Mouse (Mus musculus) midbrain, embryonic 12.5 days (tissue): Measurements from ENCODE around the gene Xlr5c. TPM values are rescaled to one million over a fixed set of nuclear protein-coding genes. Genes with fewer than 3 reads are reported as not detected.
"Not testable (repeated sequence)": the region's sequence is repeated elsewhere in the genome, so short reads cannot be mapped to it uniquely, and the experiment has no call there.

Experiments used
- ATAC-seq: fragments of 200-750 bp; cut with Nextera tagmentation; 2 replicates; pipeline ENCODE4 v1.8.0; 2017; ENCODE audit warnings: low read depth, moderate TSS enrichment, moderate library complexity; ENCODE audit not compliant: low FRiP score
- H3K27ac ChIP-seq: fragments of 300-500 bp; sonication (generic); replicated peaks from 2 replicates; pipeline ENCODE4 v1.5.1; 2016; ENCODE audit warnings: mild to moderate bottlenecking
- H3K27me3 ChIP-seq: fragments of 300-500 bp; sonication (generic); 2 replicates; pipeline ENCODE4 v1.6.1; 2016; ENCODE audit warnings: mild to moderate bottlenecking
- H3K36me3 ChIP-seq: fragments of 300-500 bp; sonication (generic); 2 replicates; pipeline ENCODE4 v1.6.1; 2016
- H3K4me1 ChIP-seq: fragments of 300-500 bp; sonication (generic); 2 replicates; pipeline ENCODE4 v1.6.1; 2016
- H3K4me2 ChIP-seq: fragments of 300-500 bp; sonication (generic); replicated peaks from 2 replicates; pipeline ENCODE4 v1.6.1; 2016; ENCODE audit warnings: mild to moderate bottlenecking, moderate library complexity
- H3K4me3 ChIP-seq: fragments of 300-500 bp; sonication (generic); 2 replicates; pipeline ENCODE4 v1.5.1; 2016; ENCODE audit warnings: mild to moderate bottlenecking
- H3K9ac ChIP-seq: fragments of 300-500 bp; sonication (generic); replicated peaks from 2 replicates; pipeline ENCODE4 v1.6.1; 2016; ENCODE audit warnings: mild to moderate bottlenecking, moderate library complexity
- H3K9me3 ChIP-seq: fragments of 300-500 bp; sonication (generic); 2 replicates; pipeline ENCODE4 v1.6.1; 2016; ENCODE audit warnings: mild to moderate bottlenecking
- WGBS: fragments of 180-500 bp; shearing (Covaris S2); methylation state at CpG from one replicate; pipeline ENCODE4 v1.1.7; 2016; 5-methylcytosine and 5-hydroxymethylcytosine counted together
- polyA plus RNA-seq: library from polyadenylated mRNA; unstranded; fragments of >200 nt; fragmentation: Nextera tagmentation; extraction: Ambion mirVana; gene quantifications from 2 replicates; pipeline ENCODE4 v1.2.1, GENCODE M21; 2016

The Xlr5c gene
- polyA plus RNA-seq = not detected in 2 replicates

DNA sequence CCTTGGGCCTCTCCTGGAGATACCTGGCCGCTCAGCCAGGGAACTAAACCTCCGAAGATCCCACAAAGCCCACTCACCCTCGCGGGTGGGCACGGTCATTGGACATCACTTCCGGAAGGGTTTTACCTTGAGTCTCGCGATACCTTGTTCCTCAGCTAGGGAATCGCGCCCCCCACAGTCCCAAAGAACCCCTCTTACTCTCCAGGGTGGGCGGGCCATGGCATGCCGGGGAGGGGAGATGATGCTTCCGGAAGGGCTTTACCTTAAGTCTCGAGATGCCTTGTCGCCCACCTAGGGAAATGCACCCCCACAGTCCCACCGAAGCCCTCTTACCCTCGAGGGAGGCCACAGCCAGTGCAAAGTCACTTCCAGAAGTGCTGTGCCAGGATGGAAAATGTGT is at the start of gene Xlr5c, which contains the start of gene Xlr5a:
Xlr5c (minus strand) TSS at position 101 of the 400 bp plus-strand sequence.
Xlr5a (minus strand) TSS at position 101 of the 400 bp plus-strand sequence.
- ATAC-seq, H3K4me2 ChIP-seq, H3K4me3 ChIP-seq, H3K36me3 ChIP-seq, H3K27me3 ChIP-seq, H3K27ac ChIP-seq, H3K9ac ChIP-seq, H3K4me1 ChIP-seq, H3K9me3 ChIP-seq: not testable (repeated sequence)
- WGBS = 94% methylated on average over 15 of the region's 17 CpGs

DNA sequence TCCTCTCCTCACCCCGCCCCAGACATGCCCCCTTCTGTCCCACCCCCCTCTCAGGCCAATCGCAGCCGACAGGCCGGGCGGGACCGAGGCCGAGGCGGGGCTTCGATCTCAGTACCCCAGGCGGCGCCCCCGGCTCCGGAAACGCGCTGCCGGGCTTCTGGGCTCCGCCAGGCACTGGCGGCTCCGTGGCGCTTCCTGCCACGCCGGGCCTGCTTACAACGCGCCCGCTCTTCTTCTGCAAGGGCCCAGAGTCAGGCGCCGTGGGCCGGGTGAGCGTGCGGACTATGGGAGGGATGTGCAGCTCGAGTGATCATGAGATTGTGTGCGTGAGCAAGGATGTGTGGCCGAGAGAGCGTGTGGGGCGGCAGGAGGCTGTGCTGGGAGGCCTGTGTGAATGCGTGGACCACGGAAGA is 49.7 kb upstream of the Xlr5c start, which contains the start of gene Zfp275:
Zfp275 (plus strand) TSS at position 139 of the 413 bp plus-strand sequence.
- H3K9me3 ChIP-seq = no peaks in the 10 kb centered on the region
- peak within 1 kb of the TSS; percentile 55 for H3K4me3 ChIP-seq
- peak within 1 kb of the TSS; percentile 61 for H3K4me2 ChIP-seq
- H3K27me3 ChIP-seq = no peaks in the 10 kb centered on the region; the same call in 1 of the 2 replicates
- H3K4me1 ChIP-seq = 0 out of 2 replicates have a peak, but pooled peaks cover 5% of the 10 kb centered on the region
- WGBS = 17% methylated on average over 37 of the region's 37 CpGs
- no peaks in the 10 kb centered on the region for H3K36me3 ChIP-seq
- peak within 1 kb of the TSS; percentile 72 for H3K9ac ChIP-seq
- peak; percentile 93 for ATAC-seq
- H3K27ac ChIP-seq = peak within 1 kb of the TSS; percentile 43

- peak overlapping the region; percentile 72 for H3K9ac ChIP-seq
- H3K27me3 ChIP-seq = no peaks in the 10 kb centered on the region; the same call in 1 of the 2 replicates
- 35% methylated on average over 3 of the region's 3 CpGs for WGBS
- H3K9me3 ChIP-seq = no peaks in the 10 kb centered on the region
- peak overlapping the region; percentile 61 for H3K4me2 ChIP-seq
- no peaks in the 10 kb centered on the region for H3K36me3 ChIP-seq
- peak overlapping the region; percentile 55 for H3K4me3 ChIP-seq
- H3K27ac ChIP-seq = peak overlapping the region; percentile 43; the same call in 1 of the 2 replicates
- H3K4me1 ChIP-seq = 0 out of 2 replicates have a peak, but pooled peaks cover 5% of the 10 kb centered on the region
- peak; percentile 50; the same call in 1 of the 2 replicates for ATAC-seq
Measured at GRCm38 (mm10) chrX:73342068-73342467, 49.3 kb upstream of the Xlr5c start.

GRCm38 (mm10) chrX:73341473-73341872 is 48.7 kb upstream of the Xlr5c start:
- no peak overlapping the region for H3K27ac ChIP-seq
- H3K4me3 ChIP-seq = no peak overlapping the region
- H3K27me3 ChIP-seq = peaks cover 2% of the 10 kb centered on the region; the same call in 1 of the 2 replicates
- no peak overlapping the region for H3K9ac ChIP-seq
- no peak overlapping the region for H3K4me2 ChIP-seq
- H3K9me3 ChIP-seq = no peaks in the 10 kb centered on the region
- ATAC-seq = no peak
- H3K4me1 ChIP-seq = 0 out of 2 replicates have a peak, but pooled peaks cover 5% of the 10 kb centered on the region
- no peaks in the 10 kb centered on the region for H3K36me3 ChIP-seq
- WGBS = 69% methylated on average over 1 of the region's 1 CpGs

DNA sequence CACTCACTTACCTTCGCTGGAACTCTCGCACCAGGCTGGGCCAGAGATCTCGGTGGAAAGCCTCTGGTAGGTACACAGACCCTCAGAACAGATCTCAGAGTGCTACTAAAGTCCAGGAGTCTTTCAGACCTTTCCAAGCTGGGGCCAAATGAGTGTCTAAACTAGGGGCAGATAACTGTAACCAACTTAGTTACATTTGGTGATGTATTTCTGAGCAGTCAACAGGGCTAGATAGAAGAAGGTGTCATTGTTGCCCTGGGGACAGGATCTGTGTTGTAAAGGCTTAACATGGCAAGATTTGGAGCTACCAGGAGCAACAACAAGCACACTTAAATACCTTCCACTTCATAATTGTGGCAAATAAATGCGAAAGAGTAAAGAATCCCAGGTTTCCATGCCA is 44.0 kb upstream of the Xlr5c start, which contains the start of gene Gm45015:
Gm45015 (minus strand) TSS at position 101 of the 400 bp plus-strand sequence.
- ATAC-seq = no peak

GRCm38 (mm10) chrX:73333548-73333947 is 40.8 kb upstream of the Xlr5c start:
- Histone ChIP-seq H3K36me3 (no peaks in the 10 kb centered on the region), H3K4me1 (no peaks in the 10 kb centered on the region), H3K27ac (no peak overlapping the region), H3K27me3 (peaks cover 10% of the 10 kb centered on the region), H3K9ac (no peak overlapping the region), H3K4me3 (no peak overlapping the region), H3K4me2 (no peak overlapping the region), H3K9me3 (no peaks in the 10 kb centered on the region)
- ATAC-seq = no peak

More for the DNA sequence above, 44.0 kb upstream of the Xlr5c start, which contains the start of gene Gm45015:
- peaks cover 10% of the 10 kb centered on the region for H3K27me3 ChIP-seq
- no peak within 1 kb of the TSS for H3K9ac ChIP-seq
- no peak within 1 kb of the TSS for H3K4me2 ChIP-seq
- no peaks in the 10 kb centered on the region for H3K9me3 ChIP-seq
- H3K4me3 ChIP-seq = no peak within 1 kb of the TSS
- no peak within 1 kb of the TSS for H3K27ac ChIP-seq
- no peaks in the 10 kb centered on the region for H3K36me3 ChIP-seq
- WGBS = 87% methylated on average over 4 of the region's 4 CpGs
- H3K4me1 ChIP-seq = no peaks in the 10 kb centered on the region

- no peaks in the 10 kb centered on the region for H3K36me3 ChIP-seq
- WGBS = 75% methylated on average over 2 of the region's 2 CpGs
- no peak for ATAC-seq
Measured at GRCm38 (mm10) chrX:73327215-73327614, 34.4 kb upstream of the Xlr5c start.

DNA sequence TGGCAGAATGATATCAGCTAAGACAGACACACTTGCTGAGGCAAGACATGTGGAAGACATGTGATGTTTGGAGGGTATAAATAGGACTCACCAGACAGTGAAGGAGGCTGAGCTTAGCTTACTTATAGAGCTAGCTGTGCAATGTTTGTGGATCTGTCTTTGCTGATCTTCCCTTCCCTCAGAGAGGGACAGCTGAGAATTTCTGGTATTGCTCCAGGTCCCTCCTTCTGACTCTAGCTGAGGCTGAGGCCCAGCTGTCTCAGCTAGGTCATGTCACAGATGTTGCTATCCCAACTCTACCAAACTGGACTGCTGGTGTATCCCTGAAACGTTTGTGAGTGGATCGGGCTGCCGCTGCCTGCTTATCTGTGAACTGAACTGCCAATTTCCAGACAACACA is 28.3 kb upstream of the Xlr5c start:
- no peak overlapping the region for H3K4me2 ChIP-seq
- WGBS = 93% methylated on average over 3 of the region's 3 CpGs
- ATAC-seq = no peak
- no peak overlapping the region for H3K4me3 ChIP-seq
- no peaks in the 10 kb centered on the region for H3K9me3 ChIP-seq
- H3K27me3 ChIP-seq = no peaks in the 10 kb centered on the region
- H3K27ac ChIP-seq = no peak overlapping the region
- no peak overlapping the region for H3K9ac ChIP-seq
- H3K4me1 ChIP-seq = no peaks in the 10 kb centered on the region
- H3K36me3 ChIP-seq = no peaks in the 10 kb centered on the region

More at GRCm38 (mm10) chrX:73327215-73327614, 34.4 kb upstream of the Xlr5c start:
- no peaks in the 10 kb centered on the region for H3K9me3 ChIP-seq
- H3K27ac ChIP-seq = no peak overlapping the region
- no peak overlapping the region for H3K4me2 ChIP-seq
- no peak overlapping the region for H3K4me3 ChIP-seq
- H3K9ac ChIP-seq = no peak overlapping the region
- no peaks in the 10 kb centered on the region for H3K27me3 ChIP-seq
- no peaks in the 10 kb centered on the region for H3K4me1 ChIP-seq

DNA sequence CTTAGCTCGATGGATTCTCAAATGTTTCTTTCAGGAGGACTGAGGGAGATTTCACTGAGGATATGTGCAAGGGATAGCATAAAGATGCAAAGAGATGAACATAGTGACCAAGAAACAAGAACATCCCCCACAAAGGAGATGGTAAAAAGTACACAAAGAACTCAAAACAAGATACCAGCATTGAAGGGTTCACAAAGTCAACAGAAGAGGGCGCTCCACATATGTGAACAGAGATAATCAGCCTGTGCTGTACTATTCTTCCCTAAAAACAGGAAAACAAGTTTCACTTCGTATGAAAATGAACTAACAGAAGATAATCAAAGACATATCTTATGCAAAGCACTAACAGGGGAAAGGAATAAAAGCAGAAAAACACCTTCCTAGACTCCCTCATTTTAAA is 19.7 kb upstream of the Xlr5c start:
- Histone ChIP-seq H3K27me3 (no peaks in the 10 kb centered on the region), H3K4me3 (no peak overlapping the region), H3K4me1 (no peaks in the 10 kb centered on the region), H3K9ac (no peak overlapping the region), H3K36me3 (no peaks in the 10 kb centered on the region), H3K9me3 (no peaks in the 10 kb centered on the region), H3K27ac (no peak overlapping the region), H3K4me2 (no peak overlapping the region)
- 53% methylated on average over 3 of the region's 3 CpGs for WGBS
- ATAC-seq = no peak

- not testable (repeated sequence) for H3K4me3 ChIP-seq, H3K4me2 ChIP-seq, H3K9me3 ChIP-seq, H3K27me3 ChIP-seq, H3K27ac ChIP-seq, H3K4me1 ChIP-seq, ATAC-seq, H3K9ac ChIP-seq, H3K36me3 ChIP-seq
- WGBS = 81% methylated on average over 9 of the region's 10 CpGs
Measured at GRCm38 (mm10) chrX:73295745-73296144, 3.0 kb upstream of the Xlr5c start.

DNA sequence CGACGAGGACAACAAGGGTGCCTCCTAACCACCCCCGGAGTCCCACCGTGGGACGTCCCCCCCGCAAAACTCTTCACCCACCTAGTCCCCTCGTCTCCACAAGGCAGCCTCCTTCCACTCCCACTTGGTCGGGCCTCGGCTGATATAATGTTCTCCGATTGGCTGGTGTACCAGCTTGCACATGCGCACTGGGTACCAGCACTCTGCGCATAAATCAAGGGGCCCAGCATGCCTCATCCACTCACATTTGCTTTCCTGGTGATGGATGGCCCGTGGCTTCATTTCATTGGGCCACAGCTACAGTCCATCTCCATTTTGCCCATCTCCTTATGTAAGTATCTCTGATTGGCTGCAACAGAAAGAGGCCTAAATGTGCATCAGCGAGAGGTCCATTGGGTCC is 27.5 kb downstream of the Xlr5c start, which contains the start of gene Xlr3c:
Xlr3c (minus strand) TSS at position 121 of the 400 bp plus-strand sequence.
- 84% methylated on average over 14 of the region's 14 CpGs for WGBS
- H3K9ac ChIP-seq, H3K9me3 ChIP-seq, H3K27me3 ChIP-seq, H3K27ac ChIP-seq, H3K36me3 ChIP-seq, H3K4me3 ChIP-seq, H3K4me2 ChIP-seq, H3K4me1 ChIP-seq, ATAC-seq: not testable (repeated sequence)

DNA sequence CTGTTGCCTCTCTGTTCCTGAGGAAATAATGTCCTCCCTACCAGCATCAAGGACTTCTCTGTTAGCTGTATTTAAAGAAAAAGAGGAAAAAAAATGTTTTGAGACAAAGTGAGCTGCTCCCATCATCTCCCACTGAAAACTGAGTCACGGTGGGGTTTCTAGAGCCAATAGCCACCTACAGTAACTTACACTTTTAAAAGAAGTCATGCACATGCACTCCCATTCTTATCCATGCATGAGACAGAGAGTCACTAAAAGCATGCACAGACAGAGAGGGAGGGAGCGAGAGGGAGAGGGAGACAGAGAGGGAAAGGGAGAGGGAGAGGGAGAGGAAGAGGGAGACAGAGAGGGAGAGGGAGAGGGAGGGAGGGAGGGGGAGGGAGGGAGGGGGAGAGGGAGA is 30.3 kb downstream of the Xlr5c start:
- not testable (repeated sequence) for H3K9ac ChIP-seq, H3K4me3 ChIP-seq, ATAC-seq, H3K27ac ChIP-seq, H3K4me2 ChIP-seq, H3K36me3 ChIP-seq, H3K27me3 ChIP-seq, H3K9me3 ChIP-seq, H3K4me1 ChIP-seq
- WGBS = 73% methylated on average over 2 of the region's 2 CpGs
